Mouse (Mus musculus): ENCODE measurements around the gene Car12.
"Not testable (repeated sequence)": the region's sequence is repeated elsewhere in the genome, so short reads cannot be mapped to it uniquely, and the experiment has no call there.

The Car12 gene

GRCm38 (mm10) chr9:66770701-66771100 lies 57.2 kb downstream of the Car12 start:
- no peak for DNase-seq (ENCODE audit: low spot score)

DNA sequence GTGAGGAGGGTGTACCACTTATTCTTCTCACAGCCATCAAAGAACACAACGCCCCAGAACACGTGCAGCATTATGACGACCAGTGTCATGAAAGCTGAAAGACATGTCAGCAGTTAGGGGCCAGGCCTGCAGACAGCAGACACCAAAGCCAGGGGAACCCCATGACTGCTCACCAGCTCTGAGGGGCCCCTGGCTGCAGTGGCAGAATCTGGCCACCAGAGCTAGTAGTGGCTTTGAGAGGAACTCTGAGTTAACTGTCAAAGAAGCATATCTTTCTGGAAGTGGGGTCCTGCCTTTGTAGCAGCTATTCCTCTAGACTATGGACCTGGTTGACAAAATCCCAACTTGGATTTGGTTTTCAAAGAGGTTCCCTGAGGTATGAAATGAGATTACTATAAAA lies 71.1 kb downstream of the Car12 start:
- not testable (repeated sequence) for DNase-seq (ENCODE audit: low spot score)

- peak; percentile 17 for DNase-seq (ENCODE audit: low spot score)
Observed at GRCm38 (mm10) chr9:66787821-66788220, 74.3 kb downstream of the Car12 start.

- peak; percentile 23 for DNase-seq (ENCODE audit: low spot score)
Observed at GRCm38 (mm10) chr9:66794629-66795463, 81.4 kb downstream of the Car12 start.

DNA sequence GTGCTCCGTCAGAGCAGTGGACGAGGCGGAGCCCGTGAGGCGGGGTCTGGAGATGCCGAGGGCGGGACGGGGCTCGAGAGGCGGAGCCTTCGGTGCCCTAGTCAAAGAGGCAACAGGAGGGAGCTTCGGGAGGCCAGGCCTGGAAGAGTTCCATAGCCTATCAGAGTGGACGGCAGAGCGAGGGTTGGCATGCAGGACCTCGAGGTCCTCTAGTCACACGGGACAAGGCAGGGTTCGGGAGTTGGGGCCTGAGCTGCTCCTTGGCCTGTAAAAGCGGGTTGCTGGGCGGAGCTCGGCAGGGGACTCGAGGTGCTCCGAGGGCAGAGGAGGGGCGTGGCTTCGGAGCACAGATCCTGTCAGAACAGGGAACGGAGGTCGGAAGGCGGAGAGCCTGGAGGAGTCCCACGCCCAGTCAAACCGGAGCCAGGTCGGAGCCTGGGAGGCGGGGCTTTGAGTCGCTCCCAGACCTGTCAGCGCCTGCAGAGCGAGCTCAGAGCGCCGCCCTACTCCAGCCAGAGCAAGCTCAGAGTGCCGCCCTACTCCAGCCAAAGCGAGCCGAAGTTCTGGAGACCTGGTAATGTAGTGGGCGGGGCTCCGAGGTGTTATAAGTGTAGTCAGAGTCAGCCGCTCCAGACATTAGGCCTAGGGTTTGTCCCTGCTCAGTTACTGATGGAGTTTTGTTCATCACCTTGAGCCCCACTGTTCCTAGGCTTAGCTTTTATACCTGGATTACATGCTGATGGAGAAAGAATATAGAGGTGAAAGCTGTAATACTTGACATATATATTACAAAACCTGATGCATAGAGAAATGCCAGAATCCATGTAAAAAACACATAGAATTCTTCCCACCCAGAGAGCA lies 82.2 kb downstream of the Car12 start, which contains the start of gene Aph1b:
Gene Aph1b, minus strand, starts transcription at position 27 of the 861 bp plus-strand sequence.
- peak; percentile 98 for DNase-seq (ENCODE audit: low spot score)

- no peak for DNase-seq (ENCODE audit: low spot score)
Observed at GRCm38 (mm10) chr9:66796739-66797138, 83.3 kb downstream of the Car12 start, which contains the start of gene Gm10647. TSS of gene Gm10647 (plus strand) at chr9:66797039.

GRCm38 (mm10) chr9:66801947-66802346 lies 88.5 kb downstream of the Car12 start:
- DNase-seq (ENCODE audit: low spot score): no peak

DNA sequence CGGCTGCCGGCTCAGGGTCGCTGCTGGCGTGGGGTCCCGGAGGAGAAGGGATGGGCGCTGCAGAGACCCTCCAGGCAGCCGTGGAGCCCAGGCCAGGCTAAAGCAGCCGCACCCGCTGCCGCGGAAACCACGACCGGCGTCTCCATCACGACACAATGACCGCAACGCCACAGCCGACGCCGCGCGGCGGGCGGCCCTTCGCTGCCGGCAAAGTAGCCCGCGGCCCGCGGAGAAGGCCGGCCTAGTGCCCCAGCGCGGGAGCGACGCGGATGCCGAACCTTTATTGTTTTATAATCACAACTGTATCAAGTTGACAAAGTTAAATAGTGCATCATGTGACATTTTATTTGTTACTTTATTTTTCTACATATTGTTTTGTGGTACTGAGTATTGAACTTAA lies 92.5 kb downstream of the Car12 start:
- DNase-seq (ENCODE audit: low spot score): not testable (repeated sequence)

- DNase-seq (ENCODE audit: low spot score): no peak
Observed at GRCm38 (mm10) chr9:66813392-66813791, 99.9 kb downstream of the Car12 start.

Measured in c-Kit-positive CD71-positive TER-119-positive erythroid progenitor cells, embryonic 14.5 days (primary cell).